Mouse (Mus musculus) limb, embryonic 12.5 days (tissue): ENCODE data around the gene Rad54l2. TPM values are rescaled to one million over a fixed set of nuclear protein-coding genes. Genes with fewer than 3 reads are reported as not detected.

Experiments used
- ATAC-seq: fragments of 200-750 bp; cut with Nextera tagmentation; 2 replicates; pipeline ENCODE4 v1.8.0; 2017; ENCODE audit warnings: low read depth, moderate TSS enrichment; ENCODE audit not compliant: insufficient number of reproducible peaks, insufficient read depth, low FRiP score, low TSS enrichment
- H3K27ac ChIP-seq: fragments of 300-500 bp; sonication (generic); 2 replicates; pipeline ENCODE4 v1.5.1; 2016; ENCODE audit warnings: mild to moderate bottlenecking, moderate library complexity
- H3K27me3 ChIP-seq: fragments of 300-500 bp; sonication (generic); 2 replicates; pipeline ENCODE4 v1.6.1; 2016; ENCODE audit warnings: mild to moderate bottlenecking, moderate library complexity
- H3K36me3 ChIP-seq: fragments of 300-500 bp; sonication (generic); 2 replicates; pipeline ENCODE4 v1.6.1; 2016; ENCODE audit warnings: mild to moderate bottlenecking, moderate library complexity
- H3K4me1 ChIP-seq: fragments of 300-500 bp; sonication (generic); replicated peaks from 2 replicates; pipeline ENCODE4 v1.6.1; 2016
- H3K4me2 ChIP-seq: fragments of 300-500 bp; sonication (generic); 2 replicates; pipeline ENCODE4 v1.6.1; 2016; ENCODE audit warnings: mild to moderate bottlenecking, moderate library complexity
- H3K4me3 ChIP-seq: fragments of 300-500 bp; sonication (generic); replicated peaks from 2 replicates; pipeline ENCODE4 v1.5.1; 2016; ENCODE audit warnings: mild to moderate bottlenecking
- H3K9ac ChIP-seq: fragments of 300-500 bp; sonication (generic); replicated peaks from 2 replicates; pipeline ENCODE4 v1.6.1; 2016; ENCODE audit warnings: mild to moderate bottlenecking, moderate library complexity
- H3K9me3 ChIP-seq: fragments of 300-500 bp; sonication (generic); 2 replicates; pipeline ENCODE4 v1.6.1; 2016; ENCODE audit warnings: mild to moderate bottlenecking, moderate library complexity
- WGBS: fragments of 180-500 bp; shearing (Covaris S2); methylation state at CpG from one replicate; pipeline ENCODE4 v1.1.7; 2016; 5-methylcytosine and 5-hydroxymethylcytosine counted together
- polyA plus RNA-seq: library from polyadenylated mRNA; unstranded; fragments of >200 nt; fragmentation: Nextera tagmentation; extraction: Ambion mirVana; gene quantifications from 2 replicates; pipeline ENCODE4 v1.2.1, GENCODE M21; 2016

Gene Rad54l2
- polyA plus RNA-seq, 1 experiment from 2014 or later = 12.2 TPM

DNA sequence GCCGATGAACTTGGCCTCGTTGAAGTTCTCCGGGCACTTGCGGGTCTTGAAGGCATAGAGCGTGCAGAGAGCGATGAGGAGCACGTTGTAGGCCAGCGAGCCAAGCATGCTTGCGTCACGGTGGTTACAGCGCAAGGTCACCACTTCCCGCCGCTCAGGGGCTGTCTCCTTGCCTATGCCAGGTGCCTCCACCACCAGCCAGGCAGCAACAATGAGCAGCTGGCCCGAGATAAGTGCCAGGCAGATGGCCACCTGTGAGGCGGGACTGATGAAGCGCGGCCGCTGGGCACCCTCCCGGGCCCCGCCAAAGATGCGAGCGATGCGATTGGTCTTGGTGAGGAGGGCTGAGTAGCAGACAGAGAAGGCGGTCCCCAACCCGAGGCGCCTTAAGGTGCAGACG, 141.8 kb downstream of the Rad54l2 start:
- no peak for ATAC-seq
- peaks cover 25% of the 10 kb centered on the region for H3K27me3 ChIP-seq
- WGBS = 67% methylated on average over 27 of the region's 27 CpGs

DNA sequence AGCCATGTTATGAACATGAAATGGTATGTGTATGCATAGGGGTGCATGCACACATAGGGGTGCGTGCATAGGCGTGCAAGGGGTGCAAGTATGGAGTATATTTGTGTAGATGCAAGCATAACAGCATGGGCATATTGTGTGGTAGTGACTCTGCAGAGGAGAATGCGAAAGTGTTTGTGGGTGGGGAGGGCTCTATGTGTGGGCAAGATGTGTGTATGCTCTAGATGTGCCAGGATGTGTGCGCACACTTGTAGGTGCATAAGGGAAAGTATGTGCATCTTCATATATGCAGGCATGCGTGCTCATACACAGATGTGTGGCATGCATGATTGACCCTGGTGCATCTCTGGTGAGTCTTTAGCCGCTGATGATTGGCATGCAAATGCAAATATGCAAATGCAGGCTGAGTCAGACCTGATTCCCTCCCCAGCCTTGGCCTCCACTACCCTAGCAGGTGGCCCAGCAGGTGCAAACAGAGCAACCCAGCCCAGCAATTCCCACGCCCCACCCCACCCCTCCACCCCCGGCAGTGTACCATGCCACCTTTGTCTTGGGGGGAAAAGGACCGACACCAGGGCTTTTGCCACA, 143.2 kb downstream of the Rad54l2 start:
- no peaks in the 10 kb centered on the region for H3K4me1 ChIP-seq
- no peak overlapping the region for H3K4me2 ChIP-seq
- no peak overlapping the region for H3K27ac ChIP-seq
- no peak for ATAC-seq
- H3K4me3 ChIP-seq = no peak overlapping the region
- H3K9me3 ChIP-seq = no peaks in the 10 kb centered on the region
- H3K27me3 ChIP-seq = peaks cover 19% of the 10 kb centered on the region
- no peak overlapping the region for H3K9ac ChIP-seq
- 82% methylated on average over 9 of the region's 9 CpGs for WGBS
- H3K36me3 ChIP-seq = no peaks in the 10 kb centered on the region

More for the DNA sequence above, 141.8 kb downstream of the Rad54l2 start:
- H3K9ac ChIP-seq = no peak overlapping the region
- no peaks in the 10 kb centered on the region for H3K4me1 ChIP-seq
- no peak overlapping the region for H3K27ac ChIP-seq
- H3K4me3 ChIP-seq = no peak overlapping the region
- H3K9me3 ChIP-seq = no peaks in the 10 kb centered on the region
- no peak overlapping the region for H3K4me2 ChIP-seq
- H3K36me3 ChIP-seq = no peaks in the 10 kb centered on the region

- WGBS = 64% methylated on average over 6 of the region's 6 CpGs
- Histone ChIP-seq H3K9ac (no peak overlapping the region), H3K27ac (no peak overlapping the region), H3K9me3 (no peaks in the 10 kb centered on the region), H3K36me3 (no peaks in the 10 kb centered on the region), H3K4me3 (no peak overlapping the region), H3K4me1 (no peaks in the 10 kb centered on the region), H3K4me2 (no peak overlapping the region), H3K27me3 (peaks cover 19% of the 10 kb centered on the region)
- no peak for ATAC-seq
These were observed 145.2 kb downstream of the Rad54l2 start for GRCm38 (mm10) chr9:106643787-106644186.

GRCm38 (mm10) chr9:106643128-106643527, 145.9 kb downstream of the Rad54l2 start:
- ATAC-seq = no peak
- no peak overlapping the region for H3K27ac ChIP-seq
- no peak overlapping the region for H3K4me3 ChIP-seq
- no peaks in the 10 kb centered on the region for H3K9me3 ChIP-seq
- WGBS = 29% methylated on average over 7 of the region's 7 CpGs
- no peaks in the 10 kb centered on the region for H3K4me1 ChIP-seq
- no peaks in the 10 kb centered on the region for H3K36me3 ChIP-seq
- no peak overlapping the region for H3K9ac ChIP-seq
- no peak overlapping the region for H3K4me2 ChIP-seq
- peaks cover 19% of the 10 kb centered on the region for H3K27me3 ChIP-seq

DNA sequence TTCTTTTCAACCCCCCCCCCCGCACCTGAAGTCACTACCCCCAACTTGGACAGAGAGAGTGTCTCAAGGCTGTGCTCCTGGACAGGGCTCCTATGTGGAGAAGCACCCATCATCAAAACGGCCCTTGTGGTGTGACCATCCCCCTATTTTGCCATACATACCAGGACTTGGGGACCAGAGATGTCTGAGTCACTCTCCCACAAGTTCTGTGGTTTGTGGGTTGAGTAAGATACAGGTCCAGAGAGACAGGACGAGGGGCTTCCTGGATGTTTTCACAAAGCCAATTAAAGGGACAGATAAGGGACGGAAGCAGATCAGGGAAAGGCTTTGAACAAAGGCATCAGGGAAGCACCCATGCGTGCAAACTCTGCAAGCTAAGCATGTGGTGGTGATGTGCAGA, 147.6 kb downstream of the Rad54l2 start:
- no peaks in the 10 kb centered on the region for H3K4me1 ChIP-seq
- H3K27me3 ChIP-seq = peaks cover 6% of the 10 kb centered on the region; the same call in 1 of the 2 replicates
- no peaks in the 10 kb centered on the region for H3K9me3 ChIP-seq
- no peak overlapping the region for H3K27ac ChIP-seq
- WGBS = 66% methylated on average over 5 of the region's 5 CpGs
- no peaks in the 10 kb centered on the region for H3K36me3 ChIP-seq
- no peak overlapping the region for H3K4me3 ChIP-seq
- no peak overlapping the region for H3K9ac ChIP-seq
- no peak for ATAC-seq
- no peak overlapping the region for H3K4me2 ChIP-seq

GRCm38 (mm10) chr9:106638154-106638553, 150.8 kb downstream of the Rad54l2 start:
- H3K9me3 ChIP-seq = no peaks in the 10 kb centered on the region
- ATAC-seq = no peak
- H3K4me3 ChIP-seq = no peak overlapping the region
- H3K36me3 ChIP-seq = no peaks in the 10 kb centered on the region
- no peak overlapping the region for H3K27ac ChIP-seq
- no peak overlapping the region for H3K9ac ChIP-seq
- H3K4me2 ChIP-seq = no peak overlapping the region
- no peaks in the 10 kb centered on the region for H3K27me3 ChIP-seq
- WGBS = 93% methylated on average over 8 of the region's 8 CpGs
- H3K4me1 ChIP-seq = no peaks in the 10 kb centered on the region

Other genes starting within 250 kb of the Rad54l2 start
- not detected in 2 replicates for gene Iqcf3, start 227.6 kb downstream of the Rad54l2 start, polyA plus RNA-seq
- gene Iqcf4, start 218.2 kb downstream of the Rad54l2 start, polyA plus RNA-seq = not detected in 2 replicates
- not detected in 2 replicates for gene Iqcf6, start 162.6 kb downstream of the Rad54l2 start, polyA plus RNA-seq
- gene Grm2, start 133.1 kb downstream of the Rad54l2 start, polyA plus RNA-seq = not detected in 2 replicates
- gene Tex264, start 103.3 kb downstream of the Rad54l2 start, polyA plus RNA-seq = 36.8 and 37.6 TPM in 2 replicates
- gene Dcaf1, start 32.7 kb upstream of the Rad54l2 start, polyA plus RNA-seq = 22.3 and 24.9 TPM in 2 replicates
- 25.9 TPM in 2 replicates for gene Rbm15b, start 98.2 kb upstream of the Rad54l2 start, polyA plus RNA-seq
- 229 and 233 TPM in 2 replicates for gene Manf, start 102.8 kb upstream of the Rad54l2 start, polyA plus RNA-seq